Mouse (Mus musculus) hindbrain, embryonic 14.5 days (tissue): ENCODE measurements around the gene Zfp324. TPM values are rescaled to one million over a fixed set of nuclear protein-coding genes. Genes with fewer than 3 reads are reported as not detected.

Source experiments
- ATAC-seq: fragments of 200-750 bp; cut with Nextera tagmentation; 2 replicates; pipeline ENCODE4 v1.8.0; 2017; ENCODE audit warnings: moderate number of reproducible peaks, mild to moderate bottlenecking, moderate TSS enrichment, moderate library complexity; ENCODE audit not compliant: low FRiP score
- DNase-seq: peaks from one replicate; pipeline ENCODE4 v3.0.0-alpha.2; 2015; ENCODE audit warnings: low spot score
- H3K27ac ChIP-seq: fragments of 300-500 bp; sonication (generic); 2 replicates; pipeline ENCODE4 v1.5.1; 2014; ENCODE audit warnings: mild to moderate bottlenecking, moderate library complexity
- H3K27me3 ChIP-seq: fragments of 300-500 bp; sonication (generic); 2 replicates; pipeline ENCODE4 v1.6.1; 2014; ENCODE audit warnings: mild to moderate bottlenecking, low read length, mixed read lengths; ENCODE audit not compliant: control insufficient read depth, insufficient read depth
- H3K36me3 ChIP-seq: fragments of 300-500 bp; sonication (generic); replicated peaks from 2 replicates; pipeline ENCODE4 v1.6.1; 2014; ENCODE audit not compliant: control insufficient read depth, insufficient read depth
- H3K4me1 ChIP-seq: fragments of 300-500 bp; sonication (generic); replicated peaks from 2 replicates; pipeline ENCODE4 v1.6.1; 2014; ENCODE audit warnings: antibody characterized with exemption, low read length, mixed read lengths; ENCODE audit not compliant: control insufficient read depth, insufficient read depth
- H3K4me2 ChIP-seq: fragments of 300-500 bp; sonication (generic); replicated peaks from 2 replicates; pipeline ENCODE4 v1.6.1; 2014; ENCODE audit warnings: mild to moderate bottlenecking, moderate library complexity
- H3K4me3 ChIP-seq: fragments of 300-500 bp; sonication (generic); replicated peaks from 2 replicates; pipeline ENCODE4 v1.5.1; 2014; ENCODE audit warnings: mild to moderate bottlenecking, low read length
- H3K9ac ChIP-seq: fragments of 300-500 bp; sonication (generic); 2 replicates; pipeline ENCODE4 v1.6.1; 2014
- H3K9me3 ChIP-seq: fragments of 300-500 bp; sonication (generic); 2 replicates; pipeline ENCODE4 v1.6.1; 2016; ENCODE audit warnings: low read length; ENCODE audit not compliant: control insufficient read depth
- WGBS: fragments of 180-500 bp; shearing (Covaris S2); extraction: QIAGEN DNeasy Blood & Tissue Kit; methylation state at CpG from one replicate; pipeline ENCODE4 v1.1.7; 2014; 5-methylcytosine and 5-hydroxymethylcytosine counted together
- polyA plus RNA-seq: library from polyadenylated mRNA; unstranded; fragments of >200 nt; fragmentation: Nextera tagmentation; extraction: Ambion mirVana; gene quantifications from 2 replicates; pipeline ENCODE4 v1.2.1, GENCODE M21; 2014

Gene Zfp324
- polyA plus RNA-seq, 1 experiment from 2014 or later, result 12.2 TPM

DNA sequence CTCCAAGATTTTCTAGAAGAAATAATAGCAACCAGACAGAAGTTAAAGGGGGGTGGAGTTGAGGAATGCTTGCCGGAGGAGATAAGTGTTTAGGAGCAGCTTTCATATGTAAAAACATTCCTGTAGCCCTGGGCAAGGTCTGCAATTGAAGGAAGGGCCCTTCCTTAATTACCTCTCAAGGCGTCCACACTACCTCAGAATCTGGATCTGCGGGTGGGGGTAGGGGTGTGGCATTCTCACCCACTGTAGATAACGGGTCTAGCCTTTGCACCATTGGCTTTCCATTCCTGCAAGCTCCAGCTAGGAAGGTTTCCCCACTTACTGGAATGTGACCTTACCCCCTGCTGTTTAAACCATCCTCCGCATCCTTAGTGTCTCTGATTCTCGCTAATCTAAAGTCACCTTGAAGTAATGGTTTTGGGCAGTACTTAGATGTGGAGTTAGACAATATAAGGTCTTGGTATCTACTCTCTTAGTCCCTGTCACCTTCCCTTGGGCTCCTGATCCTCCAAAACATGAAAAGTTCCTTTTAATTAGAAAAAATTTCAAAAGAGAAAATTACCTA, 48.7 kb downstream of the Zfp324 start:
- peaks cover 5% of the 10 kb centered on the region for H3K4me1 ChIP-seq
- H3K4me2 ChIP-seq, result no peak overlapping the region
- DNase-seq, result no peak
- H3K9me3 ChIP-seq, result no peaks in the 10 kb centered on the region
- H3K4me3 ChIP-seq, result no peak overlapping the region
- WGBS, result 39% methylated on average over 6 of the region's 6 CpGs
- H3K27ac ChIP-seq, result no peak overlapping the region
- no peak overlapping the region for H3K9ac ChIP-seq
- ATAC-seq, result no peak
- no peaks in the 10 kb centered on the region for H3K27me3 ChIP-seq
- H3K36me3 ChIP-seq, result no peaks in the 10 kb centered on the region

DNA sequence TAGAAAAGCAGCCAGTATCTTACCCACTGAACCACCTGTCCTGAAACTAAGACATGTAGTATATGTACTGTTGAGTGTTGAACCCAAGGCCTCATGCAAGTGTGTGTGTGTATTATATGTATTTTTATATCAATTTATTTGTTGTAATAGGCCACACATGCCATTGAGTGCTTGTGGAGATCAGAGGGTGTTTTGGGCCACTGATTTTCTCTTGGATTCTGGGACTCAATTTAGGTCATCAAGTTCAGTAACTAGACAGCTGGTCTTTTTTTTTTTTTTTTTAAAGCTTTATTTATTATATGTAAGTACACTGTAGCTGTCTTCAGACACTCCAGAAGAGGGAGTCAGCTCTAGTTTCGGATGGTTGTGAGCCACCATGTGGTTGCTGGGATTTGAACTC, 49.6 kb downstream of the Zfp324 start:
- Histone ChIP-seq H3K27me3 (no peaks in the 10 kb centered on the region), H3K27ac (no peak overlapping the region), H3K9ac (no peak overlapping the region), H3K36me3 (no peaks in the 10 kb centered on the region), H3K4me3 (no peak overlapping the region), H3K4me2 (no peak overlapping the region), H3K9me3 (no peaks in the 10 kb centered on the region), H3K4me1 (peaks cover 5% of the 10 kb centered on the region)
- ATAC-seq (no peak), DNase-seq (no peak)
- WGBS, result 91% methylated on average over 1 of the region's 1 CpGs

DNA sequence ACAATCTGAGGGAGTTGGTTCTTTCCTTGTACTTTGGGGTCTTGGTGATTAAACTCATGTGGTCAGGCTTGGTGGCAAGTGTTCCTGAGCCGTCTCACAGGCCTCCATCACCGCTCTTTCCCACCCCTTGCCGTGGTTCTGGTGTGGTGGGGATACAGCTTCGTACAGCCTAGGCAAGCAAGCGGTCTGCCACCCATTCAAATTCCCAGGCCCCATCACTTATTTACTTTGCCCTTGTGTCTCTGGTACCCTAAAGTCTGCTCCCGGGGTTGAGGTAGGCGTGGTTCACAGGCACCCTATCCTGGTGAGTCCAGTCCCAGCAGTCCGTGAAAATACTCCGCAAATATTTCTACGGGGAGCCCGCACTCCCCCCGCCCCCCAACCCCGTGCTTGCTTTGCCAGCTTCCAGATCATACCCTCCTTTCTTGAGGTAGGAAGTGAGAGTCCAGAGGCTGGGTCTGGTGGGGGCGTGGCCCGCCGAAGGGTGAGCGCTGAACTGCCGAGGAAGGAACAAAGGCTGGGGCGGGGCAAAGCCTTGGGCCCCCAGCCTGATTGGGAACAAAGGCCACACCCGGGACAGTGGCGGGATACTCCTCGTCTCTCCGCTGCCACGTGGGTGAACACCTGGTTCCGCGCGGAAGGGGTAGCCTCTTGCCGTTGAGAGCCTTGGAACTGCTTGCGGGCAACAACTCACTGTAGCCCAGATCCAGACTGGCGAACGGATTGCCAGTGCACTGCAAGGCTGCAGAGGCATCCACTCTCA, 57.3 kb downstream of the Zfp324 start:
- peak overlapping the region; percentile 94 for H3K9ac ChIP-seq
- peak overlapping the region; percentile 98 for H3K27ac ChIP-seq
- H3K4me1 ChIP-seq, result peaks cover 27% of the 10 kb centered on the region
- 4% methylated on average over 31 of the region's 31 CpGs for WGBS
- H3K36me3 ChIP-seq, result peaks cover 26% of the 10 kb centered on the region
- ATAC-seq, result peak; percentile 32
- H3K27me3 ChIP-seq, result no peaks in the 10 kb centered on the region
- peak; percentile 57 for DNase-seq
- H3K4me3 ChIP-seq, result peak overlapping the region; percentile 99
- H3K4me2 ChIP-seq, result peak overlapping the region; percentile 99
- H3K9me3 ChIP-seq, result no peaks in the 10 kb centered on the region

Other genes with a start within 250 kb of the Zfp324 start
- not detected in 2 replicates for gene Vmn2r56, start 230.8 kb upstream of the Zfp324 start, polyA plus RNA-seq
- 27.7 and 31.0 TPM in 2 replicates for gene Zscan18, start 162.2 kb upstream of the Zfp324 start, polyA plus RNA-seq
- gene Zfp329, start 147.0 kb upstream of the Zfp324 start, polyA plus RNA-seq, result 30.8 and 31.5 TPM in 2 replicates
- gene Zfp110, start 131.1 kb upstream of the Zfp324 start, polyA plus RNA-seq, result 26.9 and 27.7 TPM in 2 replicates
- gene Zfp128, start 84.7 kb upstream of the Zfp324 start, polyA plus RNA-seq, result 7.8 and 9.1 TPM in 2 replicates
- gene Zscan22, start 68.0 kb upstream of the Zfp324 start, polyA plus RNA-seq, result 10.5 and 13.0 TPM in 2 replicates
- gene Rps5, start 43.5 kb upstream of the Zfp324 start, polyA plus RNA-seq, result 671 and 781 TPM in 2 replicates
- gene Rnf225, start 38.4 kb upstream of the Zfp324 start, polyA plus RNA-seq, result 0.87 and 0.95 TPM in 2 replicates
- gene Zfp446, start 12.0 kb downstream of the Zfp324 start, polyA plus RNA-seq, result 6.6 and 8.9 TPM in 2 replicates
- gene Slc27a5, start 32.4 kb downstream of the Zfp324 start, polyA plus RNA-seq, result 0.14 and 0.29 TPM in 2 replicates
- 268 and 271 TPM in 2 replicates for gene Trim28, start 33.3 kb downstream of the Zfp324 start, polyA plus RNA-seq
- 37.9 and 40.8 TPM in 2 replicates for gene Zbtb45, start 44.2 kb downstream of the Zfp324 start, polyA plus RNA-seq
- gene Chmp2a, start 69.0 kb downstream of the Zfp324 start, polyA plus RNA-seq, result 173 and 184 TPM in 2 replicates
- gene Ube2m, start 72.4 kb downstream of the Zfp324 start, polyA plus RNA-seq, result 178 and 179 TPM in 2 replicates
- 6.2 and 6.4 TPM in 2 replicates for gene Mzf1, start 88.9 kb downstream of the Zfp324 start, polyA plus RNA-seq
- gene Vmn1r85, start 129.3 kb downstream of the Zfp324 start, polyA plus RNA-seq, result 0.11 and 0.21 TPM in 2 replicates
- not detected in 2 replicates for gene Vmn1r86, start 154.1 kb downstream of the Zfp324 start, polyA plus RNA-seq
- not detected in 2 replicates for gene Vmn1r87, start 174.3 kb downstream of the Zfp324 start, polyA plus RNA-seq
- gene Vmn1r88, start 193.7 kb downstream of the Zfp324 start, polyA plus RNA-seq, result not detected in 2 replicates
- gene Vmn1r89, start 247.2 kb downstream of the Zfp324 start, polyA plus RNA-seq, result not detected in 2 replicates